Mouse (Mus musculus) cerebellum, adult 2 months (tissue): ENCODE measurements around the gene Atg4d.

ENCODE experiments used
- CTCF ChIP-seq: fragments of 200-500 bp; IDR thresholded peaks from 2 replicates; pipeline ENCODE4 v1.5.1; 2011; ENCODE audit warnings: low read depth, mild to moderate bottlenecking, control low read depth, low read length, moderate library complexity, borderline replicate concordance; ENCODE audit not compliant: insufficient read depth
- POLR2A ChIP-seq: fragments of 200-500 bp; IDR thresholded peaks from 2 replicates; pipeline ENCODE4 v1.6.1; 2011; ENCODE audit warnings: low read length, control low read depth, borderline replicate concordance; ENCODE audit not compliant: insufficient read depth

DNA sequence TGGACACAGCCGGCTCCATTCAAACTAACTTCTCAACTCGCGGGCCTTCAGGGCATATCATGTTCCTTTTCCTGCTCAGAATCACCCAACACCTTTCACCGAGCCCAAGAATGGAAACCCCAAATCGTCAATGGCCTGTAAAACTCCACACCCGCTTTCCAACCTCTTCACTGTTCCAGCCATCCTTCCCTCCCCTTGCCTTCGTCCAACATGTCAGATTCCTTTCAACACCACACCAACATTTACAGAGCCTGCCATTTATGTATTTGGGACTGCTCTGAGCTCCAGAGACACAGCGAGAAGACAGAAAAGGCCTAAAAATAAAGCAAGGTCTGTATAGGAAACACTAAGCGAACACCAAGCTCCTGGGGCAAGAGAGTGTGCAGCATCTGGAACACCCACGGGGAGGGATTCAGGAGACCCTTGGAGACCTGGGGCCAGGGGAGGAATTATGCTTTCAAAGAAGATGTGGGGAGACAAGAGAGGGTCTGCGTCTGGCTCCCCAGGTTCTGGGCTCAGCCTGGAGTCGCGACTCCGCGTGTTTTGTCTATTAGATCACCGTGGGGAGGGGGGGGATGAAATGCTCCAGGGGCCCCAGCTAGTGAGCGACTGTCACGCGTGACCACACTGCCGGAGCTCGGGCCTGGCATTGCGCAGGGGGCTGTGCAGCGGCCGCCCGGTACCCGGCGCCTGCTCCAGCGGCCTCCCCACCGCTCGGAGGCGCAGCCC is 26.9 kb upstream of the Atg4d start:
- TF ChIP-seq CTCF (no peak), POLR2A (no peak)
